Mouse (Mus musculus) ZHBTc4 (cell line): ENCODE results near the gene Acaa1b.

Experiments used
- DNase-seq: peaks from one replicate; pipeline ENCODE4 v3.0.0-alpha.2; 2011; ENCODE audit warnings: low read depth, low spot score

Acaa1b gene

DNA sequence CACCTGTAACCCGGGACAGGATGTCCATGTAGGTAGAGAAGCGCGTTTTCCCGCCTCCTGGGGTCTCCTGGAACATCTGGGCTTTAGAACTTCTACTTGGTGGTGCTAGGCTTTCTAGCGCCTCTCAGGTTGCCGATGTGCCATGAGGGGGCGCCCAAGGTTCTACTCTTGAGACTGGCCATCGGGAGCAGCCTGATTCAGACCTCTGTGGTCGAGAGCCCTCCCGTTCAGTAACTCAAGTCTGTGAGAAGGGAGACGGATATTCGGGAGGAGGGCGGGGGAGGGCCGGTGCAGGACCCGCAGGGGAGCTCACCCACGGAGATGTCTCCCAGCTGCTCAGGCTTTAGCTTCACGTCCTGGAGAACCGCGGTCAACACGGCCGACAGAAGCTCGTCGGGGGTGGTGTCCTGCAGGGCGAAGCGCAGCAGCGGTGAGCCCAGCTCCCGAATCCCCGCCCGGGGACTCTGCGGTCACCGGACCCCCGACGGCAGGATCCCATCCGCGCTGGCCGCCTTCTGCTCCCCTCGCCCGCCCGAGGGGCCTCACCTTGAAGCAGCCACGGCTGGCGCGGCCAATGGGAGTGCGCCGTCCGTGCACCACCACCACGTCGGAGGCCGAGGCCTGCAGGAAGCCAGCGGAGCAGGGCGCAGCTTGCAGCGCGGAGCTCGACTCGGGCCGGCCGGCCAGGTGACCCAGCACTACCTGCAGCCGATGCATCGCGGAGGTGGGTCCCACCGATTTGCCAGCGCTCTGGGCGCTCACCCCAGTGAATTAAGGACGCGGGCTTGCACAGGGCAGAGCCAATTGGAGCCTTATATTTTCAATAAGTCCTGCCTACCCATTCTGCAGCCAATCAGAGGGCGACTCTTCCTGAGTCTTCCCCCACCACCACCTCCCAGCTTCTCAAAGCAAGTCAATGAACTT is at the start of gene Acaa1b:
TSS of gene Acaa1b (minus strand) at position 816 of the 924 bp plus-strand sequence.
- DNase-seq = peak; percentile 88

DNA sequence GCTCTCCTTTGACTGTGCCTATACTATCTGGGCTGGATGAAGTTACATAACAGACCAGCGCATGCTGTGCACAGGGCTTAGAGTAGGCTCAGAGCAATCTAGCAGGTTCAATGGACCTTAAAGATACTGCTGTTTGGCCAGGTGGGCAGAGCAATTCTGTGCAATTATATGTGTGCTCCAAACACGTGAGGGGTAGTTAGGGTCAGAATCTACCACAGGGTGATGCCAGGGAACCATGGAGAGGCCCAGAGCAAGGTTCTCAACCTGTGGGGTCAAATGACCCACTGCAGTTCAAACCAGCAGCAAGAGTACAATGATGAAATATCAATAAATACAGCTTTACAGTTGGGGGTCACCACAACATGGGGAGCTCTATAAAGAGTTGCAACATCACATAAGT is 49.8 kb upstream of the Acaa1b start:
- no peak for DNase-seq

DNA sequence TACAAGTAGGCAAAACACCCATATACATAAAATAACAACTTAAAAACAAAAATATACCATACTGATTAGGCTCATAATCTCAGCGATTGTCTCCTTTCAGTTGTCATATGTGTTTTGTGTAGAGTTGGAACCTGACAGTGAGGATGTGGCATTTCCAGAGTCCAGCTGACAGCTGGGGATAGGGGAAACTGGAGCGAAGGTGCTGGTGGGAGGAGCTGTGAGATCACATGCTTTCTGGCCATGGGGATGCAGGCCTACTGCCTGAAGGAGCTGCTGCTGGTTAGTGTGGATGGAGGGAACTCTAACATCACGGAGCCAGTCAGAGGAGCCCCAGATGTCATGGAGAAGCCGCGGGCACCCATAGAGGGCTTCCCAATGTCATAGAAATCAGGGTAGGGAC is 48.9 kb upstream of the Acaa1b start:
- DNase-seq = no peak

DNA sequence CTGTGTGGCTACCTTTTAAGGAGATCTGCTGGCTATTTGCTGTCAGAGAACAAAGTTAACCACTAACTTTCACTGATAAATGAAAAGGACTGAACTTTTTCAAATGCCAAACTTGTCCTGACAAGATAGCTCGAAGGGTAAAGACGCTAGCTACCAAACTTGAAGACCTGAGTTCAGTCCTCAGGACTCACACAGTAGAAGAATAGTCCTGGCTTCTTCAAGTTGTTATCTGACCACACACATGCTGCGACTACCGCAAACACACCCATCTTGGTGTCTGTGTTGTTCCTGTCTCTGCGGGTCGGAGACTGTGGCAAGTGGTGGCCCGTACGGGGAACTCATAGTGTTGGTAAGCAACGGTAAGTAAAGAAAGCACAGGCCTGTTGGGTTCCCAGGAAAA is 46.7 kb upstream of the Acaa1b start:
- no peak for DNase-seq

DNA sequence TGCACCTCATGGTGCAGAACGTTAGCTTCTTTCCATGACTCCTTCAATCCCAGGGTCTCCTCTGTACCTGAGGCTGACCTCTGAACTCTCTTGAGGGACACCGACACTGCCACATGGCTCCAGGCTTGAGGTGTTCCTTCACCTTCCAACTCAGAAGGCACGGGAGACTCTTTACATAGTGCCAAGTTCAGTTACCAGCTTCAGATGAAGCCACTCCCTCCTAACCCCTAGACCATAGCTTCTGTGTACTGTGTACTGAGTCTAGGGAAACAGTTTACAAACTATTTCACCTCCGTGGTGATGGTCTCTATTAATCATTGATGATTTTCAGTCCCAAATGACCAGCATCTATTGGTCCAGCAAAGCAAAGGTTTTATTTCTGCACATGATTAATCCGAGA is 44.8 kb upstream of the Acaa1b start:
- no peak for DNase-seq

DNA sequence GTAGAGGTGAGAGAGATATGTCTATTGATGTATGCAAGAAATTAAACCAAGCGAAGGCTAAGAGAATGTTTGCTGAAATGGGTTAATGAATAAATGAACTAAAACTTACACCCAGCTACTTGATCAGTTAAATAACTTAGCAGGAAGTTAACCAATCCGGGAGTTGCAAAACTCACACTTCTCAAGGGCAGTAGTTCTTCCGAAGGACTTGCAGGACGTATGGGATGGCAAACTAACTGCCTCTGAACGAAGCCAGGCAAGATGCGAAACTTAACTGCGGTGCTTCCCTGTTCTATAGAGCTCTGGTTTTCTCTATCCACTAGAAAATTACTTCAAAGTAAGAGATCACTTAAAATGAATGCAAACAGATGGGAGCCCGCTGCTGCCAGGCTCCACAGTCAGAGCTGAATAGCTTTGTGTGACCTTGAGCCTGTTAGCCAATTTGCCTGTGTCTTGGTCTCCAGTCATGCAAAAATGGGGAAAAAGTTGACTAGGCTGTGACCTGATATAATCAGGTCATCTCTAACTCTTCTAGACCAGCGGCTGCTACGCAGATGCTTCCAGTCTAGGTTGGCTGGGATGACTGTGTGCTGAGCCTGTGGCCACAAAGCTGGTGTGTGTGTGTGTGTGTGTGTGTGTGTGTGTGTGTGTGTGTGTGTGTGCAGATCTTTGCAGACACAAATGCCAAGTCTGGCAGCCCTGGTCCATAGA is 42.4 kb upstream of the Acaa1b start:
- DNase-seq = peak; percentile 38

DNA sequence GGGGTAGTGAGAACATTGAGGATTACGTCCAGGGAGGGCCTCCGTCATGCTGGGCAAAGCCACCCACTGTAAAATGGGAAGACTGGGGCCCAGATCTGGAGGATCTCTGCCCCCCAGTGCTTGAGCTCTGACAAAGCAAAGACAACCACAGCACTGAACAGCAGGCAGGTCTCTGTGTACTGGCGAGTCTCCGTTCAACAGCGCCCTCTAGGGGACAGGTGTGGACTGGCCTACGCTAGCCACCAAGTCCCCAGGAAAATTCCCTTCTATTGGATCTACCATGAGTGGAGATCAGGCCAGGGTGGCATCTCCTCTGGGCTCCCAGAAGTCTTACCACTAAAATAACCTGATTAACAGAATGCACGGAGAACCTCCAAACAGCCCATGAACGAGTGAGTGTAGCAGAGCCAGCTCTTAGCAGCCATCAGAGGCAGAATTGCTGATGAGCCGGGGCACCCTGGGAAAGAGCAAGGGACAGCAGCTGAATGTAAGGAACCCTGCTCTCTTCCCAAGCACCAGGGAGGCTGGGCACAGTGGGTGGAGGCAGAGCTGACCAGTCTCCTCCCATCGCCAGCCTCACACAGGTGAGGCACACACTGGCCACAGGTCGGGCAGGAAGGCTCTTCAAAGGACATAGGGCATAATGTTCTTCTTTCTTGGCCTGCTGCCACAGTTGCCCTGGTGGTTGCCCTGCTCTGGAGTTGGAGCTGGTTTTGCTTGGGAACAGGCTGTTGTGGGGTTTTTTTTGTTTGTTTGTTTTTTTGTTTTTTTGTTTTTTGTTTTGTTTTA is 35.5 kb upstream of the Acaa1b start:
- DNase-seq = peak; percentile 77

DNA sequence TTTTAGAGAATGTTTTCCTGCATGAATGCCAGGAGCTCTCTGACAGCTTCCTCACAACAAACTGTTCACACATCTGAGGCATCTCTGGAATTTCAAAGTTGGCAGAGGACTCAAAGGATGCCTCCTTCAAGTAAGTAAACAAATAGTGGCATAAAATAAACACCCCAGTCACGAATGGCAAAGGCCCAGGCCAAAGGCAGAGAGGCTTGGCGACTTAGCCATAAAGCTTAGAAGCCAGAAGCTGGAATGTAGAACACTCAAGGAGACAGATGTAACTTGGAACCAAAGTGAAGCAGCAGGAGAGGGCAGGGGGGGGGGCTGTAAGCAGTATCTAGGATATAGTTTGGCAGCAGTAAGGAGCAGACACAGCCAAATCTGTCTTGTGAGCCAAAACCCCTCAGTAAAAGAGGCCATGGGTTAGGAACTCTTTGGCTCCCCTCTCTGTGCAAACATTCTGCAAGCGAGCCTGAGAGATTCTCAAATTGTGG is 24.4 kb upstream of the Acaa1b start:
- DNase-seq = no peak

DNA sequence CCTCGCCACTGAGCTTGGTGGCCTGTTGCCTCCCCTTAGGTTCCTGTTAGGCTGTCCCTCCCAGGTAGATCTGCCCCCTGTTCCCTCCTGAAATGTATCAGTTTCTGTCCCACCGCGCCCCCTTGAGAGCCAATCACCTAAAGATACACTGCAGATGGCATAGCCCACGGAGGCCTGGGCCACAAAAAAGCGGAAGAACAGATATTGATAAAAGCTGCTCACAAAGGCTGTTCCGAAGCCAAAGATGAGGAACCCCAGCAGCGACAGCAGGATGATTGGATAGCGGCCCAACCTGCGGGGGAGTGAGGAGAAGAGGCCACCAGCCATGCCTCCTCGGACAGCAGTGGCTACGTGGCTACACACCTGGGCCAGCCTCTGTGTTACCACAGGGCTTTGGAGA is 22.4 kb upstream of the Acaa1b start:
- no peak for DNase-seq

DNA sequence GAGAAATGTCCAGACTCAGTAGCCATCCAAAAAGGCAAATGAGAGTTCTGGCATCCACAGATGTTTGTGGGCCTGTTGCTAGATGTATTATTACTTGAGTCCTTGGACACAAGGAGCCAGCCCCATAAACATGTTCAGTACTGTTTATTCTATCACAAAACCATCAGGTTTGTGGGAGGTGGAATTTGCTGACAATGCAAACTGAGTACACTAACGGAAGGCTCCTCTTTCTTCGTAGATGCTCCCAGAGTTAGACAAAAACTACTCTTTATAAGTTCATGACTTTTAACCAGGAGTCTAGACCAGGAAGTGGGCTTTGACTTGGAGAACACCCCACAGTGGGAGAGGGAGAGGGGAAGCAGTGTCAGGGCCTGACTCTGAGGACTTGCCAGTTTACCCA is 10.7 kb upstream of the Acaa1b start:
- DNase-seq = no peak

DNA sequence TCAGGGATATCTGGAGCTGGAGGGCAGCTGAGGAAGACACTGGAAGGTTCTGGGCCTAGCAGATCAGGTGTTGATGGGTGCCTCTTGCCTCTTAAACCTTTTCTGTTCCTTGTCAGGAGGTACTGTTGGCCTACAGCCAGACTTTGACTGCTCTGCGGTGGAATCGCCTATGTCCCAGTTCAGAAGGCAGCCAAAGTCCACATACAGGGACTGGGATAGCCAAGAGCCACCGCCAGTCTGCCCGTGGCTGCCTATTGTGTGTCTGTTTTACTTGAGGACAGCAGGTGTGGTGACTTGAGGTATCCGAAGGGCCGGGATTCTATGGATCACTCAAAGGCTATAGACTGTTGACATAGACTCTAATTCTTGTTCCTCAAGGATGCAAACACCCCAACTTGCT is 8.7 kb upstream of the Acaa1b start:
- no peak for DNase-seq

DNA sequence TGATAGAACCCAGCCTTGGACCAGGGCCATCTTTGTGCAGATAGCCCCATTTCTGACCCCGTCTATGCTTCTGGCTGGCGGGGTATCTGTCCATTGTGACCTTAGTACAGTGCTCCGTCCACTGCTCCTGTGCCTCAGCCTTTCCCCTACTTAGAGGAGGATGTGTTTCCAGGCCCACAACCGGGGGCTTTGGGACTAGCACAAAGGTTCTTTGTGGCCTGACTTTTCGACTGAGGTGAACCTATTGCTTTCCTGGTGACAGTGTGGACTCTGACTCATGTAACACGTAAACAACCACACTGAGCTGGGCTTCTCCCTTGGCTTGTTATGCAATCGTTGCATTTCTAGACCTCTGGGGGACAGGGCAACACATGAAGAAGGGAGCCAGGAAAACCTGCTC is 7.8 kb upstream of the Acaa1b start:
- DNase-seq = no peak

DNA sequence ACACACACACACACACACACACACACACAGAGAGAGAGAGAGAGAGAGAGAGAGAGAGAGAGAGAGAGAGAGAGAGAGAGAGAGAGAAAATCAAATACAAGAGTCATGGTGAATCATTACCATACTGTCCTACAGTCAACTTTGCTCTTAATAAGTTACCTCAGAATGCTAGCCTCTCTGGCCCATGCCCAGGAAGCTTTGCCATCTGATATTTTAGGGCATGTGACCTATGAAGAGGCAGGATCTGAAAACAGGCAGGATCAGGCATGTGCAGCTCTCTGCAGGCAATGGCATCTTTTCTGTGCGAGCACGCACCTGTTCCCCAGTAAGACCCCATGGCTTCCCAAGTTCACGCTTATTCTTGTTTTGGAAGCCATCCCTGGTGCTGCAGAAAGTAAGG is 3.8 kb upstream of the Acaa1b start:
- no peak for DNase-seq

DNA sequence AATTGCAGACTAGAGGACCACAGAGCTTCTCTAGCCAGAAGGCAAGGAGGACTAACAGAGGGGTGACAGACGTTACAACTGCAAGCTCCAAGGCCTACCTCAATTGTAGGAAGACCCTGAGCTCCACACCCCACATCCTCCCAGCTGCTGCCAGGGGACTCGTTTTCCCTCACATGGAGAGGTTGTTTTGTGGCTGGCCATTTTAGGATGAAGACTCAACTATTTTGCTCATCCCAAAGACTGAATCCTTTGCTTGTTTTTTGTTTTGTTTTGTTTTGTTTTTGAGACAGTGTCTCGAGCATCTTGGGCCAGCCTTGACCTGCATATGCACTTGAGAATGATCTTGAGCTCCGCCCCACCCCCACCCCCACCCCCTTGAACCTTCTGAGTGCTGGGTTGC is 2.0 kb upstream of the Acaa1b start, which contains the start of gene Gm47289:
TSS of gene Gm47289 (plus strand) at position 301 of the 400 bp plus-strand sequence.
- no peak for DNase-seq

DNA sequence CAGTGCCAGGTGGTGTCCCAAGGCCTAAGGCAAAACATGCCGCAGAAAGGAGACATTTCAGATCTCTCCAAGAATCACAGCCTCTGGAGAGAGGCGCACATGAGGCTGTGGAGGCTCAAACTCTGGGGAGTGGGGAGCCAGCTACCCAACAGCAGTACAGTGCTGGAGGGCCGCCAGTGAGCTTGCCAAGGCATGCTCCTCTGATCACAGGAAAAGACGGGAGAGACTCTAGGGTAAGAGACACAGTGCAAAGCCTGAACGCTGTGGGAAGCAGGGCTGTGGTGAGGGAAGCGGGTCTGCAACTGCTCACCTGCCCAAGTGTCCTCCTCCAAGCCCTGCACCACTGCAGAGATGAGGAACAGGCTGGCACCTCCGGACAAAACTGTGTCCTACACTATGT is 1.1 kb downstream of the Acaa1b start:
- no peak for DNase-seq

DNA sequence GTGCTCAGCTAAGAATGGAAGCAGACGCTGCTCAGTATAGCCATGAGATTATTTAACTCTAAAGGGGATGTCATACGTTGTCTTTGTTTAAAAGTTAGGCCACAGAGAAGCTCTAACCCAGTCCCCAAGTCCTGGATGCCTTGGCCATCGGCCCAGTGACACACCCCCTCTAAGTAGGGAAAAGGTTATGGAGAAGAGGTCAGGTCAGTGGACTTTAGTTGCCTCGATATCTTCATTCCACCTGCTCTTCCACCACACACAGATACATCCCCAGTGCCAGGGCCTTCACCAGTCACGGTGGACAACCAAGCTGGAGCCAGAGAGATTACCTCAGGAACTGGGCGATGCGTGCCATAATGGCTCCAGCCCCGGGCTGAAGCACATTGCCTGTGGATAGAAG is 1.5 kb downstream of the Acaa1b start:
- no peak for DNase-seq

DNA sequence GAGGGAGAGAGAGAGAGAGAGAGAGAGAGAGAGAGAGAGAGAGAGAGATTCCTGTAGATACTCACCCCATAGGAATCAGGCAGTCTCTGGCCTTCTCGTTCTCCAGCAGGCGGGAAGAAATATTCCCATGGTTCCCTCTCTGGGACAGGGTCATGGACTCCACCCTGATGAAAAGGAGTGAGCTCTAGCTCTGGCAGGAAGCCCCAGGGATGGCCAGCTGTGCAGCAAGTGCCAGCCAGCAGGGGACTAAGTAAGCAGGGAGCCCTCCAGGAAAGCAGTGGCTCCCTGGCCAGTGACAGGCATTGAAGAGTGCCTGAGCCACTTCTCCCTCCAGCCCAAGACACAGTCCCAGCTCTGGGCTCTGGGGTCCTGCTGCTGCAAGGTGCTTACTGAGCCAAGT is 5.1 kb downstream of the Acaa1b start:
- DNase-seq = no peak

DNA sequence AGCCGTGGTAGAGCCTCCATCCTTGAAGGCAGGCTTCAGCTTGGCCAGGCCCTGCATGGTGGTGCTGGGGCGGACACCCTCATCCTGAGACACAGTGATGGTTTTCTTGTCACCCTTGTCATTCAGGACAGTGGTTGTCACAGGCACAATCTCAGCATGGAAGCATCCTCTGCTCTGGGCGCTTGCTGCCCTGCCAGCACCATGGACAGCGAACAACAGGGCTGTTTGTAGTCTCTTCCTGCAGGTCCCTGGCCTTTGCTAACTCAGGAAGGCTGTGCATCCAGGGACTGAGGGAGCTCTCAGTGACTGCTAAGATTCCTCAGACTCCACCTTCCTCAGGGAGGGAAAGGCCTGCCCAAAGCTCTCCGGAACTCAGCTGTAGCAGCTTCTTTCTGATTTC is 7.3 kb downstream of the Acaa1b start:
- DNase-seq = peak; percentile 86

DNA sequence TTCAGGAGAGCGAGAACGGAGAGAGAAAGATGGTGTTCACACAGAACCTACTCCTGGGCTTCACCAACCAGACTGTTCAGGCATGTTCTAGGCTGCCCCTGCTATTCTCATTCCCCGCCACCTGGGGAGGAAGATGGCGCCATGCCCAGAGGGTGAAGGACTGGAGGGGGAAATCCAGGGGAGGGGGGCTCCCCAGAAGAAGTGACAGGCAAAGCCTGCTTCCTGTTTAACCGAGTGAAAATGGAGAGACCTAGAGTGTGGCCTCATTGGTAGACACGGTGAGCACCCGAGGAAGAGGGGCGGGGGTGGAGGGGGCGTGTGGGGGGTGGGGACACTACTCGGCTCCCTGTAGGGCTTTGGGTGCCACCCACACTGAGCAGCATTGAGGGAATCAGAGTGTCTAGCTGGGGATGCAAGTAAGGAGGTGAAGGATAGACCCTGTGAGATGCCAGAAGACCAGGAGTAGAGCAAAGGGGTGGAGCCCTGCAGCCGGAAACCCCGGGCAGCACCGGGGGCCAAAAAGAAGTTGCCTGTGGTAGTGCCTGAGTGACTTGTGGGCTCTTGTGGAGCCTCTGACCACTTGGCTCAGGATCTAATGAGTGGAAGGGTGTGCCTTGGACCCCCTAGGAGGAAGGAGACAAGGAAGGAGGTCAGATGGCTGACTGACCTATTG is 10.7 kb downstream of the Acaa1b start:
- no peak for DNase-seq

DNA sequence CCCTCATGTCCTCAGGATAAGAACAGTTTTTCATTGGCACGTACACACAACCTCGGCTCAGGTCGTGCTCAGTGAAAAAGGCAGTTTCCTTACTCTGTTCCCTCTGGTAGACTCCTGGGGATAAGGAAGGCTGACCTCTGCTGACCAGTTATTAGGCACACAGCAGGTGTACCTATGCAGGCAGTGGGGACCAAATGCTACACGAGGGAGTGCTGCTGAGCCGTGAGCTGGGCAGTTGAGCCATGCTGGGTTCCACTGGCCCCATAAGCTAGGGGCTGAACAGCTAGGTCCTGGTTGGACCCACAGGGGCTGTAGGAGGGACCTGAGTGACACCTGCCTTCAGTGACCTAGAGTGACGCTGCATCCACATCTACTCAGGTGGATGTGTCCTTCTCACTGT is 11.3 kb downstream of the Acaa1b start:
- no peak for DNase-seq

DNA sequence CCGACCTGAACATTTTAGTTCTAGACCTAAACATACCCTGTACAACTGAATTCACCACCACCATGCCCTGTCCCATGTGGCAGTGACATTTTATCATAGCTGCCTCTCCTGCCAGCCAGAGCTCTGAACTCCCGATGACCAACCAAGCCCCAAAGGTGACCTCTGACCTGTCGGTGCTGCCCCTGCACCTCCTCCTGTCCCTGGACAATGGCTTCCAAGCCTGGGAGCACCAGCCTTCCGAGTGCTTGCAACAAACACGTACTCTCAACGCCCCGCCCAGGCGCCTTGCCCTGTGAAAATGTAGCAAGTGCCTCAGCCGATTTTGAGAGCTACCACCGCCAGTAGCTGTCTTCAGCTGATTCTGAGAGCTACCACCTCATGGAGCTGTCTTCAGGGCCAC is 11.8 kb downstream of the Acaa1b start:
- no peak for DNase-seq
